8 mouse cellular contexts compared by ENCODE assay signal in genomic region chr8:70087836-70088650, GRCm38 (mm10). TPM values are rescaled to one million over a fixed set of nuclear protein-coding genes. Genes with fewer than 3 reads are reported as not detected.
DNase-seq lines count a peak whose midpoint lies in the region; ATAC-seq and TF ChIP-seq lines count a peak whose summit lies in the region.

No protein-coding gene starts in this region.

- H3K9ac ChIP-seq in heart, embryonic 11.5 days (ENCODE audit: low read depth, low read length), result no peak overlapping the region; the same call in 1 of the 2 replicates
- H3K9ac ChIP-seq in kidney, postnatal 0 days (ENCODE audit: low read depth, low read length), result no peak overlapping the region
- H3K9ac ChIP-seq in liver, embryonic 13.5 days, result no peak overlapping the region
- peak overlapping the region; percentile 13 for H3K9ac ChIP-seq in neural tube, embryonic 12.5 days

- peaks cover 89% of the 10 kb centered on the region for H3K27me3 ChIP-seq in heart, embryonic 11.5 days (ENCODE audit: control insufficient read depth, insufficient read depth, low read length)
- H3K27me3 ChIP-seq in kidney, postnatal 0 days (ENCODE audit: insufficient read depth, low read length), result peaks cover 70% of the 10 kb centered on the region
- H3K27me3 ChIP-seq in liver, embryonic 13.5 days, result peaks cover 92% of the 10 kb centered on the region
- peaks cover 74% of the 10 kb centered on the region for H3K27me3 ChIP-seq in neural tube, embryonic 12.5 days (replicated peaks)

- WGBS in heart, embryonic 11.5 days (ENCODE audit: insufficient replicate concordance), result 5% methylated on average over 56 of the region's 56 CpGs
- 4% methylated on average over 56 of the region's 56 CpGs for WGBS in kidney, postnatal 0 days
- 5% methylated on average over 56 of the region's 56 CpGs for WGBS in liver, embryonic 13.5 days (ENCODE audit: insufficient replicate concordance)
- 4% methylated on average over 56 of the region's 56 CpGs for WGBS in neural tube, embryonic 12.5 days

- ATAC-seq in heart, embryonic 11.5 days (replicated peaks; ENCODE audit: insufficient number of reproducible peaks, low FRiP score, low TSS enrichment), result no peak
- peak; percentile 36; the same call in 1 of the 2 replicates for ATAC-seq in kidney, postnatal 0 days (replicated peaks; ENCODE audit: low FRiP score, low read depth)
- no peak for ATAC-seq in liver, embryonic 13.5 days (ENCODE audit: low read depth)
- peak; percentile 54; the same call in 1 of the 2 replicates for ATAC-seq in neural tube, embryonic 12.5 days (ENCODE audit: low FRiP score, low read depth)

- no peaks in the 10 kb centered on the region for H3K36me3 ChIP-seq in heart, embryonic 11.5 days (ENCODE audit: control insufficient read depth, insufficient read depth, low read length)
- H3K36me3 ChIP-seq in kidney, postnatal 0 days (ENCODE audit: insufficient read depth, low read length), result no peaks in the 10 kb centered on the region
- no peaks in the 10 kb centered on the region for H3K36me3 ChIP-seq in liver, embryonic 13.5 days
- H3K36me3 ChIP-seq in neural tube, embryonic 12.5 days, result no peaks in the 10 kb centered on the region

- H3K27ac ChIP-seq in heart, embryonic 11.5 days (ENCODE audit: low read depth, low read length), result no peak overlapping the region
- no peak overlapping the region for H3K27ac ChIP-seq in kidney, postnatal 0 days
- H3K27ac ChIP-seq in liver, embryonic 13.5 days, result no peak overlapping the region
- no peak overlapping the region for H3K27ac ChIP-seq in neural tube, embryonic 12.5 days

- no peaks in the 10 kb centered on the region for H3K9me3 ChIP-seq in heart, embryonic 11.5 days (replicated peaks; ENCODE audit: control insufficient read depth, low read length)
- H3K9me3 ChIP-seq in kidney, postnatal 0 days (replicated peaks; ENCODE audit: low read length), result no peaks in the 10 kb centered on the region
- H3K9me3 ChIP-seq in liver, embryonic 13.5 days (replicated peaks), result no peaks in the 10 kb centered on the region
- no peaks in the 10 kb centered on the region for H3K9me3 ChIP-seq in neural tube, embryonic 12.5 days

- peak overlapping the region; percentile 73 for H3K4me2 ChIP-seq in heart, embryonic 11.5 days
- peak overlapping the region; percentile 49 for H3K4me2 ChIP-seq in kidney, postnatal 0 days (ENCODE audit: low read length)
- H3K4me2 ChIP-seq in liver, embryonic 13.5 days, result peak overlapping the region; percentile 41; the same call in 1 of the 2 replicates
- H3K4me2 ChIP-seq in neural tube, embryonic 12.5 days (replicated peaks), result peak overlapping the region; percentile 64

- peak overlapping the region; percentile 35 for H3K4me3 ChIP-seq in heart, embryonic 11.5 days (ENCODE audit: low read depth, low read length)
- peak overlapping the region; percentile 16 for H3K4me3 ChIP-seq in kidney, postnatal 0 days (replicated peaks; ENCODE audit: low read depth, low read length)
- H3K4me3 ChIP-seq in liver, embryonic 13.5 days (replicated peaks), result peak overlapping the region; percentile 15
- H3K4me3 ChIP-seq in neural tube, embryonic 12.5 days, result peak overlapping the region; percentile 28

- H3K4me1 ChIP-seq in heart, embryonic 11.5 days (ENCODE audit: control insufficient read depth, insufficient read depth, low read length), result peaks cover 13% of the 10 kb centered on the region
- H3K4me1 ChIP-seq in kidney, postnatal 0 days (replicated peaks; ENCODE audit: insufficient read depth, low read length), result peaks cover 10% of the 10 kb centered on the region
- peaks cover 25% of the 10 kb centered on the region for H3K4me1 ChIP-seq in liver, embryonic 13.5 days (replicated peaks)
- H3K4me1 ChIP-seq in neural tube, embryonic 12.5 days, result peaks cover 39% of the 10 kb centered on the region

- DNase-seq in left cerebral cortex, adult 18-20 months (ENCODE audit: low spot score in 2 of 2), result peak; percentile 72 to 81
- DNase-seq in left cerebral cortex, adult 11 months (ENCODE audit: low spot score), result no peak
- DNase-seq in cerebellum, postnatal 25 days, result peak; percentile 66 to 77
- DNase-seq in kidney, postnatal 0 days (ENCODE audit: low spot score), result peak; percentile 57
- DNase-seq in liver, embryonic 13.5 days, result no peak
- DNase-seq in urinary bladder, adult 18-20 months (ENCODE audit: low spot score in 2 of 2), result no peak

- TF ChIP-seq CTCF in kidney, postnatal 0 days (IDR thresholded peaks at IDR 0.05; ENCODE audit: low read depth), result peak; percentile 70

RNA-seq across cellular contexts. Expression of gene Hapln4, which starts 4.8 kb away (rescaled TPM):
- total RNA-seq in left cerebral cortex, adult 18-20 months (2021), result 100 to 1,000 TPM in 1 of 2 experiments, 10 to 100 TPM in 1; 97.9 to 111 TPM
- 0.18 and 0.31 TPM in 2 replicates for polyA plus RNA-seq in heart, embryonic 11.5 days (2014; fragmentation: Nextera tagmentation; extraction: Ambion mirVana)
- polyA plus RNA-seq in kidney, postnatal 0 days (2015; fragmentation: Nextera tagmentation; extraction: Ambion mirVana), result not detected in 2 replicates
- polyA plus RNA-seq in liver, embryonic 13.5 days (2015; fragmentation: Nextera tagmentation; extraction: Ambion mirVana), result 0.05 and 0.51 TPM in 2 replicates
- 0.33 and 0.50 TPM in 2 replicates for polyA plus RNA-seq in neural tube, embryonic 12.5 days (2016; fragmentation: Nextera tagmentation; extraction: Ambion mirVana)

RNA-seq across cellular contexts. Expression of gene Tm6sf2, which starts 15.3 kb away (rescaled TPM):
- 1 to 10 TPM; 3.6 to 4.2 TPM for total RNA-seq in left cerebral cortex, adult 18-20 months (2021)
- polyA plus RNA-seq in heart, embryonic 11.5 days (2014; fragmentation: Nextera tagmentation; extraction: Ambion mirVana), result 1.6 and 2.1 TPM in 2 replicates
- polyA plus RNA-seq in kidney, postnatal 0 days (2015; fragmentation: Nextera tagmentation; extraction: Ambion mirVana), result 0.71 and 1.1 TPM in 2 replicates
- 0.98 and 1.1 TPM in 2 replicates for polyA plus RNA-seq in liver, embryonic 13.5 days (2015; fragmentation: Nextera tagmentation; extraction: Ambion mirVana)
- 1.2 and 1.7 TPM in 2 replicates for polyA plus RNA-seq in neural tube, embryonic 12.5 days (2016; fragmentation: Nextera tagmentation; extraction: Ambion mirVana)

RNA-seq across cellular contexts. Expression of gene Ncan, which starts 32.6 kb away (rescaled TPM):
- total RNA-seq in left cerebral cortex, adult 18-20 months (2021), result 100 to 1,000 TPM; 137 to 145 TPM
- polyA plus RNA-seq in heart, embryonic 11.5 days (2014; fragmentation: Nextera tagmentation; extraction: Ambion mirVana), result 0.11 and 0.16 TPM in 2 replicates
- 0.03 TPM in 2 replicates for polyA plus RNA-seq in kidney, postnatal 0 days (2015; fragmentation: Nextera tagmentation; extraction: Ambion mirVana)
- polyA plus RNA-seq in liver, embryonic 13.5 days (2015; fragmentation: Nextera tagmentation; extraction: Ambion mirVana), result 0.07 and 0.13 TPM in 2 replicates
- polyA plus RNA-seq in neural tube, embryonic 12.5 days (2016; fragmentation: Nextera tagmentation; extraction: Ambion mirVana), result 88.8 and 93.9 TPM in 2 replicates

RNA-seq across cellular contexts. Expression of gene Nr2c2ap, which starts 43.1 kb away (rescaled TPM):
- 10 to 100 TPM; 23.7 to 25.5 TPM for total RNA-seq in left cerebral cortex, adult 18-20 months (2021)
- 17.0 and 23.4 TPM in 2 replicates for polyA plus RNA-seq in heart, embryonic 11.5 days (2014; fragmentation: Nextera tagmentation; extraction: Ambion mirVana)
- polyA plus RNA-seq in kidney, postnatal 0 days (2015; fragmentation: Nextera tagmentation; extraction: Ambion mirVana), result 30.1 and 34.1 TPM in 2 replicates
- 26.2 and 28.5 TPM in 2 replicates for polyA plus RNA-seq in liver, embryonic 13.5 days (2015; fragmentation: Nextera tagmentation; extraction: Ambion mirVana)
- polyA plus RNA-seq in neural tube, embryonic 12.5 days (2016; fragmentation: Nextera tagmentation; extraction: Ambion mirVana), result 29.2 and 32.0 TPM in 2 replicates

RNA-seq across cellular contexts. Expression of gene Sugp1, which starts 45.4 kb away (rescaled TPM):
- 10 to 100 TPM; 46.8 to 47.1 TPM for total RNA-seq in left cerebral cortex, adult 18-20 months (2021)
- 25.1 and 26.1 TPM in 2 replicates for polyA plus RNA-seq in heart, embryonic 11.5 days (2014; fragmentation: Nextera tagmentation; extraction: Ambion mirVana)
- 33.2 and 34.4 TPM in 2 replicates for polyA plus RNA-seq in kidney, postnatal 0 days (2015; fragmentation: Nextera tagmentation; extraction: Ambion mirVana)
- polyA plus RNA-seq in liver, embryonic 13.5 days (2015; fragmentation: Nextera tagmentation; extraction: Ambion mirVana), result 20.2 and 21.7 TPM in 2 replicates
- polyA plus RNA-seq in neural tube, embryonic 12.5 days (2016; fragmentation: Nextera tagmentation; extraction: Ambion mirVana), result 56.4 and 57.0 TPM in 2 replicates

Comparison
In these comparisons a context has a peak if more than half of its experiments do, and no peak if none do; other contexts are left out.
1. DNase-seq: peak in left cerebral cortex, adult 18-20 months (2 of 2), cerebellum, postnatal 25 days (2 of 2) and kidney, postnatal 0 days (single experiment); none in left cerebral cortex, adult 11 months (single experiment), liver, embryonic 13.5 days (single experiment) and urinary bladder, adult 18-20 months (0 of 2).
2. ATAC-seq: peak in kidney, postnatal 0 days (single experiment) and neural tube, embryonic 12.5 days (single experiment); none in heart, embryonic 11.5 days (single experiment) and liver, embryonic 13.5 days (single experiment).
3. RNA of gene Ncan, which starts 32.6 kb away (polyA plus RNA-seq): 88.8 to 93.9 TPM in neural tube, embryonic 12.5 days; 0.11 to 0.16 TPM in heart, embryonic 11.5 days, 0.07 to 0.13 TPM in liver, embryonic 13.5 days and 0.03 TPM in kidney, postnatal 0 days; every median in the first group is over 10 times any median in the second.
4. Peak in every context shown above with its lines, with median percentiles within 50 percentile points of each other: H3K4me2 ChIP-seq and H3K4me3 ChIP-seq.